Mouse (Mus musculus) small intestine, adult 2 months (tissue): ENCODE measurements around the gene Cnn1.

Experiments used
- CTCF ChIP-seq: fragments of 200-500 bp; IDR thresholded peaks from 2 replicates; pipeline ENCODE4 v1.5.1; 2012; ENCODE audit warnings: low read depth, mild to moderate bottlenecking, control low read depth, inconsistent platforms, low read length, moderate library complexity, mixed read lengths; ENCODE audit not compliant: insufficient replicate concordance, insufficient read length; ENCODE audit errors: extremely low read depth
- POLR2A ChIP-seq: fragments of 200-500 bp; IDR thresholded peaks from 2 replicates; pipeline ENCODE4 v1.6.1; 2012; ENCODE audit warnings: low read depth, mild to moderate bottlenecking, control low read depth, inconsistent platforms, low read length, moderate library complexity

- TF ChIP-seq POLR2A, result no peak
- no peak for TF ChIP-seq CTCF
These were observed 36.8 kb downstream of the Cnn1 start, which contains the start of gene Acp5 for GRCm38 (mm10) chr9:22135644-22136390.
